Mouse (Mus musculus) bone marrow, adult 2 months (tissue): ENCODE results near the gene Prrxl1.

Source experiments
- CTCF ChIP-seq: fragments of 200-500 bp; IDR thresholded peaks from 2 replicates; pipeline ENCODE4 v1.5.1; 2011; ENCODE audit warnings: low read length, control low read depth; ENCODE audit not compliant: control insufficient read depth, insufficient read depth
- POLR2A ChIP-seq: fragments of 200-500 bp; IDR thresholded peaks from 2 replicates; pipeline ENCODE4 v1.6.1; 2011; ENCODE audit warnings: low read depth, mild to moderate bottlenecking, control low read depth, low read length, borderline replicate concordance; ENCODE audit not compliant: control insufficient read depth

GRCm38 (mm10) chr14:32578420-32578819 is 20.8 kb upstream of the Prrxl1 start:
- no peak for TF ChIP-seq CTCF
- TF ChIP-seq POLR2A = no peak
